Mouse (Mus musculus) layer of hippocampus, adult 2 months (tissue): ENCODE data around the gene Tspan32. TPM values are rescaled to one million over a fixed set of nuclear protein-coding genes. Genes with fewer than 3 reads are reported as not detected.

Experiments used
- DNase-seq, 2 experiments: peaks; one replicate each; pipeline ENCODE4 v3.0.0; 2022; ENCODE audit warnings: low spot score in 2 of 2
- H3K27ac ChIP-seq: fragments of 200-600 bp; 2 replicates; pipeline ENCODE4 v1.8.1; 2022
- H3K4me3 ChIP-seq: fragments of 200-600 bp; 2 replicates; pipeline ENCODE4 v1.8.1; 2022; ENCODE audit warnings: mild to moderate bottlenecking
- CTCF ChIP-seq: fragments of 200-600 bp; conservative IDR thresholded peaks from 2 replicates; pipeline ENCODE4 v1.8.1; 2022; ENCODE audit warnings: antibody characterized with exemption, mild to moderate bottlenecking, moderate library complexity
- total RNA-seq, 2 experiments: library from RNA; stranded (reverse); gene quantifications; 2 replicates each; pipeline ENCODE4 v1.2.3; 2021

Tspan32 gene
- total RNA-seq, 2 experiments from 2014 or later: 0.36 TPM; not detected in 1

GRCm38 (mm10) chr7:143044049-143044825, 39.4 kb downstream of the Tspan32 start:
- no peak overlapping the region for H3K27ac ChIP-seq
- H3K4me3 ChIP-seq: no peak overlapping the region
- no peak for TF ChIP-seq CTCF
- DNase-seq: no peak

GRCm38 (mm10) chr7:143044826-143045206, 40.0 kb downstream of the Tspan32 start:
- no peak overlapping the region for H3K4me3 ChIP-seq

GRCm38 (mm10) chr7:143046358-143046757, 41.5 kb downstream of the Tspan32 start:
- DNase-seq: no peak
- Histone ChIP-seq H3K4me3 (no peak overlapping the region), H3K27ac (no peak overlapping the region)
- no peak for TF ChIP-seq CTCF

More at GRCm38 (mm10) chr7:143044826-143045206, 40.0 kb downstream of the Tspan32 start:
- H3K27ac ChIP-seq: no peak overlapping the region
- DNase-seq: no peak
- TF ChIP-seq CTCF: peak; percentile 42

DNA sequence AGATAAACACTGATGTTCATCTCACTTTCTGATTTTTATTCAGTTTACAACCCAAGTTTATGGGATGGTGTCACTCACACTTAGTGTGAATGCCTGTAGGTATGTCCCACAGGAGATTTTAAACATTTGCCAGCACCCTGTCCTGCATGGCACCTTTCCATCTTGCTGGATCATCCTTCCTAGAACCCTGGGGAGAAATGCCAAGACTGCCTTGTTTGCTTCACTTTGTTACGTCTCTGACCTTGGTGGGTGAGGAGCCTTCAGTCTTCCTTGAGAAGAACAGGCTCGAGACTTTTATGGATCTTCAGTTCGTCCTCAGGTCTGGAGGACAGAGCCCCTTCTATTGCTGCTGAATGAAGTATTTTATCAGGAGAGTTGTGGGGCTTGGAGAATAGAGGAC, 44.5 kb downstream of the Tspan32 start:
- Histone ChIP-seq H3K4me3 (no peak overlapping the region), H3K27ac (peak overlapping the region; percentile 46; the same call in 1 of the 2 replicates)
- no peak for TF ChIP-seq CTCF
- DNase-seq: no peak

DNA sequence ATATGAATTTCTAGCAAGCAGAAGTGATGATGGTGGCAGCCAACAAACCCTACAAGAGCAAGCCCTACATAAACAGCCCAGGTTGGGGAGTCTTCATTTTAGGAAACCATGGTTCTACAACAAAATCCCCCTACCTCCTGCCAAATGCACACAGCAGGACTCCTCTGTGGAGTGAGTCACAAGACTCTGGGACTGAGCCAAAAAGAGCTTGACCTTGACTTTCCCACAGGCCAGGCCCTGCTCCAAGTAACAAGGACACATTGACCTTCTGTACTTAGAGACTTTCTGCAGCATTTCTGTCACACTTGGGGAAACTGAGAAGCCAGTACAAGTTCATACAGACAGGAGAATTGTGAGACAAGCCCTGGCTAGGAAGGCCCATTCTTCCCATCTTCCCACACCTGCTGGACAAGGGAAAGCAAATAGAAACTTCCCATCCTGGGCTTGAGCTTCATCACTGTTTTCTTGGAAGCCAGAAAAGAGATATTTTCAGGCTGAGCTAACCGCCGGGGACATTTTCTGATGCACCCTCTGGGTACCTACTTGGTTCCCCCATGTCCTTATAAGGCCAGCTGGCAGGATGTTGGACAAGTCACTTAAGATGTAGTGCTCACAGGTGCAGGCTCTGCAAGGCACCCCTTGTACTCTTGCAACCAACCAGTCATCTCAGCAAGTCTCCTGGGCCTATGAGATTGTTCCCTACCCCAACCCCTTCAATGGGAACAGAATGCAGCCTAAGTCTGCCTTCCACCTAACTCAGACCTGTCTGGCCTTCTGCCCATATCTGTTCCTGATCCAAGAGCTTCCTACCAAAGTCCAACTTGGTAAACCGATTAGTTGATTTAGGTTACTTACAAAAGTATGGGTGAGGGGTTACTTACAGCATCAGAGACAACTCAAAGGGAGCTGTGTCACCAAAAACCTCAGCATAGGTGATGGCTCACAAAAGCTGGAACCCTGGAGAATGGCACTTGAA, 45.3 kb downstream of the Tspan32 start:
- no peak overlapping the region for H3K4me3 ChIP-seq
- DNase-seq: no peak
- TF ChIP-seq CTCF: no peak
- H3K27ac ChIP-seq: peak overlapping the region; percentile 46; the same call in 1 of the 2 replicates

DNA sequence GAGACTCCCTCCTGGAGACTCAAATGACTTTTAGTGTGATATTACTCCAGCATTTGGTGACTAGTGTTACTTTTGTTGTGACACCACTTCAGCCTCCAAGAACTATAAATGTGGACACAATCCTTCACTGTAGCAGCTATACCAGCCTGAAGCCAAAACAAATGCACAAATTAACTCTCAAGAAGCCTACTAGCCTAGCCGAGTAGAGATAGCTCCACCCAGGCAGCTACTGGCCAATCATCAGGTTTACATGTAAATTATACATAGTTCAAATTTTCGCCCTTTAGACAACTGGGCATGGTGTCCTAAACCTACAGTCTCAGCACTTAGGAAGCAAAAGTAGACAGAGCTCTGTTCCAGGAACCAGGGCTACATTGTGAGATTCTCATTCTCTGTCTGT, 46.5 kb downstream of the Tspan32 start:
- no peak for TF ChIP-seq CTCF
- Histone ChIP-seq H3K27ac (no peak overlapping the region), H3K4me3 (no peak overlapping the region)
- DNase-seq: no peak

GRCm38 (mm10) chr7:143052626-143053007, 47.8 kb downstream of the Tspan32 start, which contains the start of gene Cd81:
Gene Cd81 (plus strand): TSS chr7:143052739.
- peak within 1 kb of the TSS; percentile 100 for H3K4me3 ChIP-seq

GRCm38 (mm10) chr7:143053008-143053899, 48.4 kb downstream of the Tspan32 start:
- H3K27ac ChIP-seq: peak overlapping the region; percentile 99
- peak; percentile 48 to 66 for DNase-seq
- peak overlapping the region; percentile 100 for H3K4me3 ChIP-seq
- TF ChIP-seq CTCF: peak; percentile 53

More at GRCm38 (mm10) chr7:143052626-143053007, 47.8 kb downstream of the Tspan32 start, which contains the start of gene Cd81:
- H3K27ac ChIP-seq: peak within 1 kb of the TSS; percentile 99
- DNase-seq: peak; percentile 80 to 86
- TF ChIP-seq CTCF: no peak

GRCm38 (mm10) chr7:143053961-143054611, 49.2 kb downstream of the Tspan32 start:
- peak overlapping the region; percentile 100 for H3K4me3 ChIP-seq
- no peak for DNase-seq
- TF ChIP-seq CTCF: no peak
- peak overlapping the region; percentile 99 for H3K27ac ChIP-seq

DNA sequence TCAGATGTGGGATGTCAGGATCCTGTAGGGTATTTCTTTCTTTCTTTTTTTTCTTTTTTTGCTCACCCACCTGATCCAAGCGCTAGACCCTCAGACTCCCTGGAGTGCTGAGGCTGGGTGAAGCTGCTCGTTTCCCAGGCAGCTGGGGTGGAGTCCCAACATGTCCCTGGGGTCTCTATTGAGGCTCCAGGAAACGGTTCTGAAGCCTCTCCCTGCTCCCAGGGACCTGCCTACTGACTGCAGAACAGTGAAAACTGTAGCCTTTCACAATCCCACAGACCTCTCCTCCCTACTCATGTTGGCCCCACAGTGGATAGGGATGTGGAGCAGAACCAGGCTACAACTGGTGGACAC, 49.7 kb downstream of the Tspan32 start:
- Histone ChIP-seq H3K27ac (peak overlapping the region; percentile 99), H3K4me3 (peak overlapping the region; percentile 100)
- DNase-seq: no peak
- no peak for TF ChIP-seq CTCF

DNA sequence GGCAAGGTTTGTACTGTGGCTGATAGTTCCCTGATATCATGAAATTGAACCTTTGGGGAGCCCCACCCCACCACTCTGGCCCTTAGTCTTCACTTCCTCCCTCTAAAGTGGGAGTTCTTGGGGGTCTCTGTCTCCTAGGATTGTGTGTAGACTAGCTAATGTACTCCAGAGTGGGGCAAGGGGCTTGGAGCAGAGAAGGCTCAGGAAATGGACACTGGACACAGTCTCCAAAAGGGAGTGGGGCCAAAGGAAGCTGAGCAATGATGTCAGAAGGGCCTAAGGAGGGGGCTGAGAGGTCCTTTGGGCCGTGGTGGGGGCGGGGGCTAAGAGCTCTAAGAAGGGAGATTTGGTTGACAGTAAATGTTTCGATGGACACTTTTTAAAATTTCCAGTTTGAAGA, 50.2 kb downstream of the Tspan32 start:
- H3K27ac ChIP-seq: peak overlapping the region; percentile 99
- peak overlapping the region; percentile 100 for H3K4me3 ChIP-seq
- TF ChIP-seq CTCF: no peak
- no peak for DNase-seq
